Mouse (Mus musculus) midbrain, embryonic 11.5 days (tissue): ENCODE measurements around the gene Gm13178. TPM values are rescaled to one million over a fixed set of nuclear protein-coding genes. Genes with fewer than 3 reads are reported as not detected.

ENCODE experiments used
- ATAC-seq: fragments of 200-750 bp; cut with Nextera tagmentation; 2 replicates; pipeline ENCODE4 v1.8.0; 2017; ENCODE audit warnings: moderate TSS enrichment, moderate library complexity; ENCODE audit not compliant: low FRiP score
- DNase-seq: peaks from one replicate; pipeline ENCODE4 v3.0.0; 2015; ENCODE audit warnings: low spot score; ENCODE audit errors: missing footprints
- H3K27ac ChIP-seq: fragments of 300-500 bp; sonication (generic); 2 replicates; pipeline ENCODE4 v1.5.1; 2014; ENCODE audit warnings: low read depth, low read length
- H3K27me3 ChIP-seq: fragments of 300-500 bp; sonication (generic); 2 replicates; pipeline ENCODE4 v1.6.1; 2014; ENCODE audit warnings: mild to moderate bottlenecking, low read length, moderate library complexity, mixed read lengths; ENCODE audit not compliant: control insufficient read depth, insufficient read depth
- H3K36me3 ChIP-seq: fragments of 300-500 bp; sonication (generic); 2 replicates; pipeline ENCODE4 v1.6.1; 2014; ENCODE audit warnings: mild to moderate bottlenecking, low read length, moderate library complexity, mixed read lengths; ENCODE audit not compliant: control insufficient read depth, insufficient read depth
- H3K4me1 ChIP-seq: fragments of 300-500 bp; sonication (generic); 2 replicates; pipeline ENCODE4 v1.6.1; 2014; ENCODE audit warnings: low read length; ENCODE audit not compliant: control insufficient read depth, insufficient read depth
- H3K4me2 ChIP-seq: fragments of 300-500 bp; sonication (generic); 2 replicates; pipeline ENCODE4 v1.6.1; 2014; ENCODE audit warnings: mild to moderate bottlenecking, moderate library complexity
- H3K4me3 ChIP-seq: fragments of 300-500 bp; sonication (generic); 2 replicates; pipeline ENCODE4 v1.5.1; 2014; ENCODE audit warnings: low read depth, low read length
- H3K9ac ChIP-seq: fragments of 300-500 bp; sonication (generic); 2 replicates; pipeline ENCODE4 v1.6.1; 2014; ENCODE audit warnings: low read length
- H3K9me3 ChIP-seq: fragments of 300-500 bp; sonication (generic); 2 replicates; pipeline ENCODE4 v1.6.1; 2016; ENCODE audit warnings: low read length; ENCODE audit not compliant: control insufficient read depth
- WGBS: fragments of 180-500 bp; shearing (Covaris S2); extraction: QIAGEN DNeasy Blood & Tissue Kit; methylation state at CpG from one replicate; pipeline ENCODE4 v1.1.7; 2014; 5-methylcytosine and 5-hydroxymethylcytosine counted together
- polyA plus RNA-seq: library from polyadenylated mRNA; unstranded; fragments of >200 nt; fragmentation: Nextera tagmentation; extraction: Ambion mirVana; gene quantifications from 2 replicates; pipeline ENCODE4 v1.2.1, GENCODE M21; 2014

The Gm13178 gene
- polyA plus RNA-seq, result not detected in 2 replicates

GRCm38 (mm10) chr4:144721304-144721703 is at the start of gene Gm13178:
TSS of gene Gm13178 (minus strand) at chr4:144721404.
- no peak within 1 kb of the TSS for H3K27ac ChIP-seq
- H3K27me3 ChIP-seq, result no peaks in the 10 kb centered on the region
- no peak within 1 kb of the TSS for H3K4me2 ChIP-seq
- peaks cover 7% of the 10 kb centered on the region for H3K9me3 ChIP-seq
- no peak within 1 kb of the TSS for H3K4me3 ChIP-seq
- no peaks in the 10 kb centered on the region for H3K4me1 ChIP-seq
- DNase-seq (no peak), ATAC-seq (no peak)
- 75% methylated on average over 1 of the region's 1 CpGs for whole genome bisulfite sequencing
- no peak within 1 kb of the TSS for H3K9ac ChIP-seq
- H3K36me3 ChIP-seq, result no peaks in the 10 kb centered on the region

GRCm38 (mm10) chr4:144765722-144766121 is 44.5 kb upstream of the Gm13178 start:
- Histone ChIP-seq H3K9me3 (no peaks in the 10 kb centered on the region; the same call in 1 of the 2 replicates), H3K4me1 (no peaks in the 10 kb centered on the region), H3K36me3 (no peaks in the 10 kb centered on the region), H3K4me2 (no peak overlapping the region), H3K9ac (no peak overlapping the region), H3K27me3 (no peaks in the 10 kb centered on the region), H3K27ac (no peak overlapping the region), H3K4me3 (no peak overlapping the region)
- DNase-seq, result no peak
- WGBS, result 57% methylated on average over 2 of the region's 2 CpGs
- ATAC-seq, result no peak

GRCm38 (mm10) chr4:144749139-144749538 is 27.9 kb upstream of the Gm13178 start:
- no peak overlapping the region for H3K4me2 ChIP-seq
- ATAC-seq (no peak), DNase-seq (no peak)
- no peak overlapping the region for H3K9ac ChIP-seq
- no peaks in the 10 kb centered on the region for H3K4me1 ChIP-seq
- no peak overlapping the region for H3K4me3 ChIP-seq
- WGBS, result 50% methylated on average over 1 of the region's 1 CpGs
- no peak overlapping the region for H3K27ac ChIP-seq
- H3K27me3 ChIP-seq, result no peaks in the 10 kb centered on the region
- peaks cover 3% of the 10 kb centered on the region; the same call in 1 of the 2 replicates for H3K9me3 ChIP-seq
- H3K36me3 ChIP-seq, result no peaks in the 10 kb centered on the region

- H3K9me3 ChIP-seq, result peaks cover 13% of the 10 kb centered on the region
- H3K27ac ChIP-seq, result no peak overlapping the region
- no peak overlapping the region for H3K9ac ChIP-seq
- H3K4me1 ChIP-seq, result no peaks in the 10 kb centered on the region
- ATAC-seq (no peak), DNase-seq (no peak)
- H3K36me3 ChIP-seq, result no peaks in the 10 kb centered on the region
- H3K4me3 ChIP-seq, result no peak overlapping the region
- WGBS, result 80% methylated on average over 1 of the region's 1 CpGs
- H3K27me3 ChIP-seq, result no peaks in the 10 kb centered on the region
- no peak overlapping the region for H3K4me2 ChIP-seq
Observed at GRCm38 (mm10) chr4:144719691-144720090, 1.5 kb downstream of the Gm13178 start.

GRCm38 (mm10) chr4:144718288-144718687 is 2.9 kb downstream of the Gm13178 start:
- WGBS, result 67% methylated on average over 1 of the region's 1 CpGs
- Histone ChIP-seq H3K4me2 (no peak overlapping the region), H3K27me3 (no peaks in the 10 kb centered on the region), H3K4me3 (no peak overlapping the region), H3K36me3 (no peaks in the 10 kb centered on the region), H3K9me3 (peaks cover 13% of the 10 kb centered on the region), H3K27ac (no peak overlapping the region), H3K4me1 (no peaks in the 10 kb centered on the region), H3K9ac (no peak overlapping the region)
- no peak for DNase-seq
- peak; percentile 57; the same call in 1 of the 2 replicates for ATAC-seq

- Histone ChIP-seq H3K27me3 (no peaks in the 10 kb centered on the region), H3K9ac (no peak within 1 kb of the TSS), H3K4me1 (no peaks in the 10 kb centered on the region), H3K9me3 (peaks cover 4% of the 10 kb centered on the region; the same call in 1 of the 2 replicates), H3K4me3 (no peak within 1 kb of the TSS), H3K27ac (no peak within 1 kb of the TSS), H3K4me2 (no peak within 1 kb of the TSS), H3K36me3 (no peaks in the 10 kb centered on the region)
- ATAC-seq (no peak), DNase-seq (no peak)
- WGBS, result 56% methylated on average over 2 of the region's 2 CpGs
Observed at GRCm38 (mm10) chr4:144686268-144686667, 34.9 kb downstream of the Gm13178 start, which contains the start of gene Gm436. TSS of gene Gm436 (minus strand) at chr4:144686368.

Other genes starting within 250 kb of the Gm13178 start
- not detected in 2 replicates for gene 9430007A20Rik, start 201.6 kb downstream of the Gm13178 start, polyA plus RNA-seq
- not detected in 2 replicates for gene Gm13124, start 156.3 kb downstream of the Gm13178 start, polyA plus RNA-seq
- gene Aadacl4, start 107.7 kb downstream of the Gm13178 start, polyA plus RNA-seq, result not detected in 2 replicates
- gene Gm436, start 35.0 kb downstream of the Gm13178 start, polyA plus RNA-seq, result not detected in 2 replicates
- not detected in 2 replicates for gene Gm438, start 65.2 kb upstream of the Gm13178 start, polyA plus RNA-seq
- gene Dhrs3, start 171.4 kb upstream of the Gm13178 start, polyA plus RNA-seq, result 5.9 and 7.9 TPM in 2 replicates